Mouse (Mus musculus) cortical plate, adult 2 months (tissue): ENCODE data around the gene Clrn2.

ENCODE experiments used
- CTCF ChIP-seq: fragments of 200-500 bp; IDR thresholded peaks from 2 replicates; pipeline ENCODE4 v1.5.1; 2011; ENCODE audit warnings: mild to moderate bottlenecking, control low read depth, low read length; ENCODE audit not compliant: insufficient read depth; ENCODE audit errors: extremely low read depth
- POLR2A ChIP-seq: fragments of 200-500 bp; IDR thresholded peaks from 2 replicates; pipeline ENCODE4 v1.6.1; 2011; ENCODE audit warnings: mild to moderate bottlenecking, low read length, control low read depth; ENCODE audit not compliant: insufficient read depth; ENCODE audit errors: extremely low read depth

DNA sequence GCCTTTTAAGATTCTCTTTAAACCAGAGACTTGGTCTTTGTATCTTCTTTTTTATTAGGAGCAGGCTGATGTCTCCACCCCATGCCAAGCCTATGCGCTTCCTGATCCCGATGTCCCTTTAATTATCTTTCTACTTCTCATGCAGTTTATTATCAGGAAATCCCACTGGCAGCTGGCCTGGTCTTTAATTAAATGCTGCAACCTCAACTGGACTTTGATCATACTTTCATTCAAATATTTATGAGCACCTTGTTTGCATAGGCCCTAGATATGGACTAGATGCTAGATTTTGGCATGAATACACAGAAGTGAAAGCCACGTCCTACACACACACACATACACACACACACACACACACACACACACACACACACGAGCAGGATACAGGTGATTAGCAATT, 38.2 kb downstream of the Clrn2 start:
- TF ChIP-seq CTCF = no peak
- TF ChIP-seq POLR2A = no peak
